Mouse (Mus musculus): ENCODE results near the gene Tgfb3. TPM values are rescaled to one million over a fixed set of nuclear protein-coding genes. Genes with fewer than 3 reads are reported as not detected.

Gene Tgfb3
- total and polyA plus RNA-seq, 3 experiments = 0.42 to 0.96 TPM; not detected in 1

DNA sequence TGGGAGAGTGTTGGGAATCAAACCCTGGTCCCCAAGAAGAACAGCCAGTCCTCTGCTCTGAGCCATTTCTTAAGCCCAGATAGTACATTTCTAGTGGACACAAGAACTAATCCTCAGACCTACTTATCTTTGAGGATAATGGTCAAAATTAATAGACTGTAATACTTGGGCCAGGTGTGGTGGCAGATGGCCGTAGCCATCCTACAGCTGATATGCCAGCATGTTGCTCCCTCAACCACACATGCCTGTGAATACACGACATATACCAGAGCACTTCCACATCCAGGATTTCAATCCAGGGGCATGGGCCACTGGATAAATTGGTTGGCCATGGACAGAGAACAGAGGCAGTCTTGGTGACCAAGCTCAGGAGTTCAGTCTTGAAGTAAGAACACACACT, 23.5 kb downstream of the Tgfb3 start:
- TF ChIP-seq EP300 (IDR thresholded peaks at IDR 0.05; ENCODE audit: low read depth in 1 of 2, low read length in 2 of 2) (no peak), MAZ (IDR thresholded peaks at IDR 0.05; ENCODE audit: low read depth, low read length) (no peak), CTCF (IDR thresholded peaks at IDR 0.05 in 2 of 3, conservative IDR thresholded peaks at IDR 0.05 in 1 of 3; ENCODE audit: control insufficient read depth in 1 of 3, insufficient read depth in 1 of 3, low read depth in 2 of 3, low read length in 3 of 3, poor library complexity in 1 of 3, severe bottlenecking in 1 of 3) (no peak), SMC3 (IDR thresholded peaks at IDR 0.05; ENCODE audit: low read depth, low read length) (no peak), KAT2A (conservative IDR thresholded peaks at IDR 0.05; ENCODE audit: low read depth, low read length) (no peak), NRF1 (IDR thresholded peaks at IDR 0.05; ENCODE audit: insufficient read depth, low read depth, low read length, poor library complexity, severe bottlenecking) (no peak), ZNF384 (IDR thresholded peaks at IDR 0.05; ENCODE audit: low read depth, low read length) (no peak)

DNA sequence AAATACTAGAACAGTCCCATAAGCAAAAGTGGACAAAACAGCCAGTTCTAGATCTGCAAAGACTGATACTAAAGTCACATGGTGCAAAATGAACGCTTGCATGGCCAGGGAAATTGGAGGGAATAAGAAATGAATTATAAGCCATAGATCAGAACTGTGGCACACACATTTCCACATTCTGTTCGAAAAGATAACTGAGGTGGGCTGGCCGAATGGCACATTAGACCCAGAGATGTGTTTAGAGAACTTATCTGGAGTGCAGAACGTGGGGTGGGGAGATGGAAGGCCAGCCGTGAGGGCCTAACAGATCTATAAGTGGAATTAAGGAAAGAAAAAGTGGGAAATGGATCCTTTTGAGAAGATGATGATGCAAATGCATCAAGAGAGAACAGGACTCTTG, 27.4 kb downstream of the Tgfb3 start:
- Histone ChIP-seq H3K9me3 (replicated peaks; ENCODE audit: insufficient read depth, low read length) (no peaks in the 10 kb centered on the region), H3K79me2 (ENCODE audit: control insufficient read depth, insufficient read depth, low read length, poor library complexity) (no peaks in the 10 kb centered on the region), H3K9ac (ENCODE audit: control insufficient read depth, low read depth, low read length, poor library complexity, severe bottlenecking) (no peak overlapping the region), H3K27me3 (ENCODE audit: control insufficient read depth in 1 of 2, insufficient read depth in 2 of 2, low read length in 2 of 2) (no peaks in the 10 kb centered on the region), H3K36me3 (ENCODE audit: control insufficient read depth in 1 of 2, insufficient read depth in 2 of 2, low read length in 2 of 2) (no peaks in the 10 kb centered on the region), H3K4me1 (ENCODE audit: control insufficient read depth in 1 of 2, insufficient read depth in 2 of 2, low read length in 2 of 2) (no peaks in the 10 kb centered on the region), H3K4me3 (ENCODE audit: control insufficient read depth in 1 of 2, insufficient read depth in 1 of 2, low read depth in 2 of 2, low read length in 2 of 2) (no peak overlapping the region), H3K27ac (ENCODE audit: control insufficient read depth, low read depth, low read length) (no peak overlapping the region)
- TF ChIP-seq MAFK (IDR thresholded peaks at IDR 0.05; ENCODE audit: borderline replicate concordance, low read depth, low read length) (no peak), POLR2A (IDR thresholded peaks at IDR 0.05; ENCODE audit: control insufficient read depth in 1 of 2, insufficient read depth in 1 of 2, low read depth in 1 of 2, low read length in 2 of 2, poor library complexity in 1 of 2) (no peak), USF1 (IDR thresholded peaks at IDR 0.05; ENCODE audit: low read depth, low read length) (no peak), MEF2A (IDR thresholded peaks at IDR 0.05; ENCODE audit: extremely low read depth, insufficient replicate concordance, low read depth, low read length, poor library complexity, severe bottlenecking) (no peak), CHD1 (IDR thresholded peaks at IDR 0.05; ENCODE audit: low read depth, low read length) (no peak), HCFC1 (IDR thresholded peaks at IDR 0.05; ENCODE audit: low read depth, low read length) (no peak)
- DNase-seq (ENCODE audit: low read depth, low spot score) = no peak

More for the DNA sequence above, 23.5 kb downstream of the Tgfb3 start:
- Histone ChIP-seq H3K27me3 (ENCODE audit: control insufficient read depth in 1 of 2, insufficient read depth in 2 of 2, low read length in 2 of 2) (no peaks in the 10 kb centered on the region), H3K36me3 (ENCODE audit: control insufficient read depth in 1 of 2, insufficient read depth in 2 of 2, low read length in 2 of 2) (no peaks in the 10 kb centered on the region), H3K9me3 (replicated peaks; ENCODE audit: insufficient read depth, low read length) (no peaks in the 10 kb centered on the region), H3K79me2 (ENCODE audit: control insufficient read depth, insufficient read depth, low read length, poor library complexity) (no peaks in the 10 kb centered on the region), H3K4me1 (ENCODE audit: control insufficient read depth in 1 of 2, insufficient read depth in 2 of 2, low read length in 2 of 2) (no peaks in the 10 kb centered on the region), H3K9ac (ENCODE audit: control insufficient read depth, low read depth, low read length, poor library complexity, severe bottlenecking) (no peak overlapping the region), H3K4me3 (ENCODE audit: control insufficient read depth in 1 of 2, insufficient read depth in 1 of 2, low read depth in 2 of 2, low read length in 2 of 2) (no peak overlapping the region), H3K27ac (ENCODE audit: control insufficient read depth, low read depth, low read length) (no peak overlapping the region)
- DNase-seq (ENCODE audit: low read depth, low spot score) = no peak

DNA sequence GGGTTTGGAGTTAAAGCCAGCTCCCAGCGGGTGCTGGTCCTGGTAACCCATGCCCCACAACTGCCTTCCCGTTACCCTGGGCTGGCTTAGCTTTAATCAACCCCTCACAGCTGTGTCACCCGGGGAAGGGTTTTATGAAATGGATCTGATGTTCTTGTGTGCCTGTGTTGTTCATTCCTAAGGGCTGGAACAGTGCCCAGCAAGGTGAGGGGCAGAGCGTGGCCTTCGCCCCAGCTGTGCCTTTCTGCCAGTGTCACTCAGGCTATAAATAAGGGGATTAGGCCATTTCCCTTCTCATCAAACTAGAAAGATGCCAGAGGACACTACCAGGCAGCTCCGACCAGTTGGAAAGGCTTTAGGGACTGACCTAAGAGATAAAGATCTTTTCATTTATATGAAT, 29.0 kb downstream of the Tgfb3 start:
- Histone ChIP-seq H3K4me3 (ENCODE audit: control insufficient read depth in 1 of 2, insufficient read depth in 1 of 2, low read depth in 2 of 2, low read length in 2 of 2) (no peak overlapping the region), H3K4me1 (ENCODE audit: control insufficient read depth in 1 of 2, insufficient read depth in 2 of 2, low read length in 2 of 2) (no peaks in the 10 kb centered on the region), H3K27ac (ENCODE audit: control insufficient read depth, low read depth, low read length) (no peak overlapping the region), H3K27me3 (ENCODE audit: control insufficient read depth in 1 of 2, insufficient read depth in 2 of 2, low read length in 2 of 2) (no peaks in the 10 kb centered on the region), H3K9ac (ENCODE audit: control insufficient read depth, low read depth, low read length, poor library complexity, severe bottlenecking) (no peak overlapping the region), H3K79me2 (ENCODE audit: control insufficient read depth, insufficient read depth, low read length, poor library complexity) (no peaks in the 10 kb centered on the region), H3K36me3 (ENCODE audit: control insufficient read depth in 1 of 2, insufficient read depth in 2 of 2, low read length in 2 of 2) (no peaks in the 10 kb centered on the region), H3K9me3 (replicated peaks; ENCODE audit: insufficient read depth, low read length) (no peaks in the 10 kb centered on the region)
- TF ChIP-seq POLR2AphosphoS5 (IDR thresholded peaks at IDR 0.05; ENCODE audit: borderline replicate concordance, low read depth, low read length) = no peak
- no peak for TF ChIP-seq RCOR1 (IDR thresholded peaks at IDR 0.05; ENCODE audit: low read depth, low read length)
- no peak for TF ChIP-seq CHD1 (IDR thresholded peaks at IDR 0.05; ENCODE audit: low read depth, low read length)
- TF ChIP-seq POLR2AphosphoS2 (IDR thresholded peaks at IDR 0.05; ENCODE audit: low read length) = no peak
- no peak for TF ChIP-seq USF1 (IDR thresholded peaks at IDR 0.05; ENCODE audit: low read depth, low read length)
- no peak for TF ChIP-seq USF2 (IDR thresholded peaks at IDR 0.05; ENCODE audit: borderline replicate concordance in 1 of 2, insufficient read depth in 1 of 2, low read depth in 1 of 2, low read length in 2 of 2)
- TF ChIP-seq CTCF (IDR thresholded peaks at IDR 0.05 in 2 of 3, conservative IDR thresholded peaks at IDR 0.05 in 1 of 3; ENCODE audit: control insufficient read depth in 1 of 3, insufficient read depth in 1 of 3, low read depth in 2 of 3, low read length in 3 of 3, poor library complexity in 1 of 3, severe bottlenecking in 1 of 3) = no peak
- TF ChIP-seq MXI1 (IDR thresholded peaks at IDR 0.05; ENCODE audit: low read depth, low read length) = no peak
- no peak for DNase-seq (ENCODE audit: low read depth, low spot score)

Data from MEL (cell line).